Mouse (Mus musculus) frontal cortex, adult (tissue): Measurements from ENCODE around the gene Gm21093.
"Not testable (repeated sequence)": the region's sequence is repeated elsewhere in the genome, so short reads cannot be mapped to it uniquely, and the experiment has no call there.

Experiments
- ATAC-seq: cut with Nextera tagmentation; 2 replicates; pipeline ENCODE4 v1.9.2; 2017; ENCODE audit warnings: mild to moderate bottlenecking, moderate library complexity, mixed read lengths; ENCODE audit not compliant: low TSS enrichment

The Gm21093 gene

DNA sequence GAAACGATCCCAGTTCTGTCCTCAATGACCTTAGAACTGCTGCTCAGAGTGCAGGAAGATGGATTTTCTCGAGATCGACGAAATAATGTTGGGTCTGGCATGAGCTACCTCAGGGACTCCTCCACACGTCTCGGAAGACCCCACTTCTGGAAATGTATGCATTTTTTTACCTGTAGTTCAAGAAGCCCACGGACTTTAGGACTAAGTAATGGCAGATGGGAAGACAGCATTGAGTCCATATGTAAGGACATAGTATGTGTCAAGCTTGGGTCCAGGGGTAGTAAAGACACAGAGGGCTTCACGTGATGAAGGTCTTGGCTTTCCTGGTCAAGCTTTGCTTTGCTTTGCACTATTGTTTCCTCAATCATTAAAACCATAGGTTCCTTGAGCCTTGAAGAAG lies at the start of gene Gm21093:
Gm21093 (minus strand) TSS at position 101 of the 400 bp plus-strand sequence.
- not testable (repeated sequence) for ATAC-seq
